Mouse (Mus musculus): ENCODE results near the gene Ube2q2.
"Not testable (repeated sequence)": the region's sequence is repeated elsewhere in the genome, so short reads cannot be mapped to it uniquely, and the experiment has no call there.

Ube2q2 gene

DNA sequence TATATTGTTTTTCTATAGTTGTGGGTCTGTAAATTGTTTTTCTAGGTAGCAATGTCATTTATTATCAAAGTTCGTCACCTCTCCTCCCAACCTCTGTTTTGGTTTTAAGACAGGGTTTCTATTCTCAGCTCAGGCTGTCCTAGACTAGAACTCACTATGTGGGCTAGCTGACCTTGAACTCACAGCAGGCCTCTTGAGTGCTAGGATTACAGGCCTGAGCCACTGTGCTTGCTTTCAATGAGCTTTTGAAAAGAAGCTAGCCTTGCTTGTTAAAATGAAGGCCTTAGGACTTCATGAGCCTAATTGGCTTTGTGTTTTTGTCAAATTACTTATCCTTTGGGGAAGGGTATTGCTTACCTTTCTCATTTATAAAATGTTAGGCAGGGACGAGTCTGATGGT lies 25.6 kb downstream of the Ube2q2 start:
- DNase-seq = no peak

DNA sequence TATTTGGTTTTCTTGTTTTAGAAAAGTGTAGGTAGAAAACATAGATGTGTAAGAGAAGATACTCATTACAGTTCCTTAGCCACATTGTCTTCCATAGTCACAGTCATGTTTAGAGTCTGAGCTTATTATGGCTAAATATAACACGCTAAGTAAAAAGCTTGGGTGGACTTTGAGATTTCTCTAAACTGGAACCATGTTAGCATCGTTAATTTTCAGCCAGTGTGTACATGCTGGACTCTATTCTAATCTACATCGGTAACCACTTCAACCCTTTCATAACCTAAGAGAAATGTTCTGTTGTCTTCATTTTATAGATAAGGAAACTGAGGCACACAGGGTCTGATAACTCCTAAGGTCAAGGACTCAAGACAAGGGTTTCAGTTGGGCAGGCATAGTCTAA lies 47.2 kb downstream of the Ube2q2 start:
- no peak for DNase-seq

- no peak for DNase-seq
Observed at GRCm38 (mm10) chr9:55198260-55198659, 49.6 kb downstream of the Ube2q2 start.

DNA sequence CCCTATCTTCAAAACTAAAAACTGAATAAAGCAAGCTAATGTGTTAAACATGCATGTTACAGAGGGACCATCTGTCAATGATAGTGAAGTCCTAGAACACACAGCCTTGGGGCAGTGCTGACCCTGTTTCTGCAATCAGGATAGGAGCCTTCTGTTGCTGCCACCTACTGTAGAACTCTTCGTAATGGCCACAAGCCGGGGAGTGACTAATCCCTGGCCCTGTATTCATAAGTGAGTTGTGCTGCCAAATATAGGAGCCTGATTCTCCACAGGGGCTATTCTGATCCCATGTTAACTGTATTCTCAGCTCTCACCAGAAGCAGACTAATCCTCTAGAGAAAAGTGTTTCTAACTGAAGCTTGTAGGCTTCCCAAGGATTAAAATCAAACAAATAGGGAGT lies 50.7 kb downstream of the Ube2q2 start:
- DNase-seq = no peak

DNA sequence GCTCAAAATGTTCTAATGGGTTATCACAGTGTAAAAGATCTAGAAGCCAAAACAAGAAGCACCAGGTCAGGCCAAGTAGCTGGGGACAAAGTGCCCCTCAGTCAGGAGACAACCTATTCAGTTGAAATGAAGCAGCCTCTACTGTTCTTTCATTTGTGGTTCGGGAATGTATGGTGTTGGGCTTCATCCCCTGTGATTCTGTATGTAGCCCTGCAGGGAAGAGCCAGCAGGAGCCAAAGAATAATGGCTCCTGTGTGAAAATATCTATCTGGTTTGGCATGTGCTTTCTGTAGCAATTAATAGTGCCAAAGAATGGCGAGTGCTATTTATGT lies 59.8 kb downstream of the Ube2q2 start:
- no peak for DNase-seq

- DNase-seq = peak; percentile 86
Observed at GRCm38 (mm10) chr9:55208790-55209481, 60.3 kb downstream of the Ube2q2 start, which contains the start of gene Fbxo22. TSS of gene Fbxo22 (plus strand) at chr9:55208925.

DNA sequence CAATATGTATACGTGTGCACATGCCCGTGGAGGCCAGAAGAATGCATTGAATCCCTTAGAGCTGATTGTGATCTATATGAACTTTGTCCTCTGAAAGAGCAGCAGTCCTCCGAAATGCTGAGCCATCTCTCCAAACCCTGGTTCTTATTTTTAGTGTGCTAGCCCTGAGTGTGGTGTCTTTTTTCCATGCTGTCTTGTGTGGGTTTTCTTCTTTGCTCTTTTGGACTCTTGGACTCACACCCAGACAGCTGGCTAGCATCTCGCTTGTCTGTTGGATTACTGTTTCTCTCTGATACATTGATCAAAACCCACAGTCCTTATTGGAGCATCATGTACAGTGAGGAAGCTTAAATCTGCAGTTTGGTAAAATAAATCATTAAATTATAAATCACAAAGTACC lies 63.0 kb downstream of the Ube2q2 start:
- no peak for DNase-seq

DNA sequence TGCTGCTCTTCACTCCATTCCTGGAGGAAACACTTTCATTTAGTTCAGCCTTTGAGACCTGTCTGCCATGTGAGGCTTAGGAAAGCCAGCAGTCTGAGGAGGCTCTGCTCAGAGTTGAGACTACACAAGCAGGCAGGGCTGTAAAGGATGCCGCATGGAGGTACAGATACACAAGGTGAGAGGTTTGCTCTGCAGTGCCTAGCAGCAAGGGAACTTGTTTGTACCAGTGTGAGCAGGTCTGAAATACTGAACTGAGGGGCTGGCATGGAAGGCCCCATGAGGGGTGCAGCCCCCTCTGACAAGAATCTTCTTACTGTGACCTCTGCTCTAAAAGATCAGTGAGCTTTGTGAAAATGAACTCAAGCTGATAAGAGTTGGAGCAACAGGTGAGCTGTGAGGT lies 64.7 kb downstream of the Ube2q2 start:
- no peak for DNase-seq

DNA sequence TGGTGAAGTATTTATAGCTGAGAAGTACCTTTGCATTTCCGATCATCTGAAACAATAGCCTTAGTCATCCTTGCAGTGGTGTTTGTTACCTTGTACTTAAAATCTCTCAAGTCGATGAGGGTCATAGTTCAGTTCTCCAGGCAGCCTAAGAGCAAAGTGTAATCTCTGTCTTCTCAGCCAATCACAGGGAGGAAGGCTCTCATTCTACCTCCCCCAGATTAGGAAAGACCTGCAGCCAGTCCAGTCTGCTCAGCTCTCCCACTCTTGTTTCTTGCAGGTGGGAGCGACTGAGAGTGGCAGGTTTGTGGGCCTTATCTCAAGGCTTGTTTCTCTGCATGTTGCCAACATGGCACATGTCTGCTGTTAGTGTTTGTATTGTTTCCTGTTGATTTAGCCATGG lies 66.4 kb downstream of the Ube2q2 start:
- DNase-seq = no peak

GRCm38 (mm10) chr9:55215648-55216047 lies 67.0 kb downstream of the Ube2q2 start:
- DNase-seq = no peak

GRCm38 (mm10) chr9:55216078-55216477 lies 67.4 kb downstream of the Ube2q2 start:
- DNase-seq = no peak

- no peak for DNase-seq
Observed at GRCm38 (mm10) chr9:55217381-55217780, 68.7 kb downstream of the Ube2q2 start.

DNA sequence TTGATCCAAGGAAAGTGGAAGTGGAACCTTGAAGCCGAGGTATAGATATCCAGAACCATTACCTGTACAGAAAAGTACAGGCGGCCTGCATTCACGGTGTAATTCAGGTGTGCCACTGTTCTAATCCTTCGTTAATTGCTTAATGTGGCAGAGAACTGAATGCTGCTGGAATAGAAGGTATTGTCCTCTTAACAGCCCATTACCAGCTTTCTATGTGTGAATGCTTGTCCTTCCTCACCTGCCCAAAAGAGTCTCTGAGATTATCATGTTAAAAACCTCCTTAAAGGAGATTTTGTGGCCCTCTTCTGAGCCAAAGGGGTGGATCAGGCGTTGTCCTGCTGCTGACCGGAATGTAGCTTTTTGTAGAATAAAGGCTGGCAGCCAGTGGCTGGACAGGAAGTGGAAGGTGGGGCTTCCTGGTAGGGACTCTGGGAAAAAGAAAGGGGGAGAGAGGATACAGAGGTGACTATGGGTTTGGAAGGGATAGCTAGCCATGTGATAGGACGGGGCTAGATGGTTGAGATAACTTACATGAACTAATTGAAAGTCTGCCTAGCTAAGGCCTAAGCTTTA lies 76.6 kb downstream of the Ube2q2 start:
- no peak for DNase-seq

GRCm38 (mm10) chr9:55226251-55226650 lies 77.6 kb downstream of the Ube2q2 start:
- DNase-seq = no peak

DNA sequence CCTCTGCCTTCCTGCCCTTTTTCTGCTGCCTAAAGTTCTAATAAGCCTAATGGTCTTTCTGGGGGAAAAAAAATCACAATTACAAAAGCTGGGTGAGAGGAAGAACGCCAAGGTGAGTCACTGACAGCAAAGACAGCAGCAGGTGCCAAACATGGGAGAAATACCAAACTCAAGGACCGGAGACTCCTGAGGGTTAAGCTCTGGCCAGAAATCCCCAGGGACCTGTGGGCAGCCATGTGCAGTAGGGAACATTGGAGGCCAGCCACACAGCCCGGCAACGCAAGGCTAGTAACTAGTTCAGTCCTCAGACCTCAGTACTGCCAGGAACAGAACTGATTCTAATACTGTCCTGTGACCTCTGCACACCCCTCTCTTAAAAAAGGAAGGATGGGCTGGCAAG lies 79.5 kb downstream of the Ube2q2 start:
- DNase-seq = no peak

DNA sequence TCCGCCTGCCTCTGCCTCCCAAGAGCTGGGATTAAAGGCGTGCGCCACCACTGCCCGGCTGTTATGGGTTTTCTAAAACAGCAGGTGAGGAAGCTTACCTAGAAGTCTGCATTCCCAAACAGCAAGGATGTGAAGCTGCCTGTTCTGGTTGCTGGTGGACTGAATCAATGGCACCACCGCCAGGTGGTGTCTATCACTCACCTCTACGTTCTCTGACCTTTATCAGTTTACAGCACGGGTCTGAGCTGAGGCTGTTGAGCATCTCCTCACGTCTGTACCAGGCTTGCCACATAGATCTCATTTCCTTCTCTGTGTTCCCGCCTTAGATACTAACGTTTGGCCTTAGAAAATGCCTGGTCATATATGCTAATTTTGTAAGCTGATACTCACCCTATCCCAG lies 80.4 kb downstream of the Ube2q2 start:
- no peak for DNase-seq

DNA sequence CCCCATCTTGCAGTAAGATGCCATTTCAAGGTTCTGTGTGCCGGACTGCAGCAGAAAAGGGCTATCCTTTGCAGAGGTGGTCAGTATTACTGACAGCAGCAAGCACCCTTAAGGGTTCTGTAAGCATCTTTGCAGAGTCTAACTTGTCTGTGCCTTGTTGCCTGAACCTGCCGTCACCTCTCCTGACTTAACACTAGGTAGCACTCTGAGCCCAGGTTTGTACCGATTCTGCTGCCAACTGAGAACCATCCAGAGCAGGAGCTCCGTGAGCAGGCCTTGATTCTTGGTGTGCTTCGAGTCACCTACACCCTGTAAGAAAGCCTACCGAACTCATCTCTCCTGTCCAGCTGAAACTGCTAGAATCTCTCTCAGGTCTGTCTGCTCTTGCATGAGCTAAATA lies 82.9 kb downstream of the Ube2q2 start:
- no peak for DNase-seq

- no peak for DNase-seq
Observed at GRCm38 (mm10) chr9:55232110-55232509, 83.5 kb downstream of the Ube2q2 start.

GRCm38 (mm10) chr9:55232586-55232985 lies 83.9 kb downstream of the Ube2q2 start:
- DNase-seq = no peak

GRCm38 (mm10) chr9:55233076-55233475 lies 84.4 kb downstream of the Ube2q2 start:
- not testable (repeated sequence) for DNase-seq

DNA sequence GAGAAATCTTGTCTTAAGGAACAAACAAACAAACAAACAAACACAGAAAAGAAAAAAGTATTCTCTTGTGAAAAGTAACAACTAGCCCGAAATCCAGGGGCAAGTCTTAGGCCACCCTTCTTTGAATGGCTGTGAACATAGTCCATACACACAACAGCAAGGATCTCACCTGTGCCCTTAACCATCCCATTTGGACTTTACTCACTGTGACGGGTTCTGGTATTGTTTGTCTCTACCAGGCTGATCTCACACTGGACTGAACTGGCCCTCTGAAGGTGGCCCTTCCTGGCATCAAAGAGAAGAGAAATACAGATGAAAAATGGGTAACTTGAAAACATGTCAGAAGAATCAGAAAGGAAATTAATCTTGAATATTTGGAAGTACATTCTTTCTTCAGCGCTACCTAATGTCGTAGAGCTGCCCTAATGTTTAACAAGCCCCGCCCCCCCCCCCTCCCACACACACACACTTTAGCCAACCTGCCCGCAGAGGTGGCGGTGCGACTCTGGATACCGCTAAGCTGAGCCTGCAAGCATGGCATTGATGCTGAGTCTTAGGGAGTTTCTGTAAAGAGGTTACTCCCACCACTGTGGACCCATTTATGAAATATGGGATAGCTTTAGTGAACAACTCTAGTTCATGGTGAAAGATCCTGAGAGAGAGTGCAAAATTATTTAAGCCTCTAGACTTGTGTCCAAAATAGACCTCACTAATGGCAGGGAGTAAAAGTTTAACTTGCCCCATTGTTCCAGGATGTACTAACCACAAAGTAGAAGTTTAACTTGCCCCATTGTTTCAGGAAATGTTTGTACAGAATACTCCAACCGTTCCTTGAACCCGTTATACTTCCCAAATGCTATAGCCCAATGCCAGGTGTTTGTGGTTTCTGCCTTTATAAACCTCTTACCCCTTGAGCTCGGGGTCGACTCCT lies 87.8 kb downstream of the Ube2q2 start:
- no peak for DNase-seq

- no peak for DNase-seq
Observed at GRCm38 (mm10) chr9:55240852-55241251, 92.2 kb downstream of the Ube2q2 start.

- DNase-seq = no peak
Observed at GRCm38 (mm10) chr9:55241863-55242685, 93.4 kb downstream of the Ube2q2 start.

Measured in right cerebral cortex, postnatal 25 days (tissue).